Mouse (Mus musculus) kidney, adult 2 months (tissue): ENCODE measurements at regions not wholly inside any gene's neighbourhood (a gene's known extent, or its start where the extent isn't known, plus 50 kb on each side); places are given as distances from the start of the nearest gene placed in this dataset.

Experiments used
- DNase-seq: peaks from one replicate; pipeline ENCODE4 v3.0.0; 2021
- H3K27ac ChIP-seq: fragments of 200-500 bp; 2 replicates; pipeline ENCODE4 v1.5.1; 2012; ENCODE audit warnings: low read depth, low read length, control low read depth, inconsistent platforms; ENCODE audit not compliant: insufficient read depth
- H3K27me3 ChIP-seq: fragments of 200-500 bp; replicated peaks from 2 replicates; pipeline ENCODE4 v1.6.1; 2012; ENCODE audit warnings: mild to moderate bottlenecking, moderate library complexity, low read length, inconsistent platforms; ENCODE audit not compliant: control insufficient read depth, insufficient read depth
- H3K36me3 ChIP-seq: fragments of 200-500 bp; 2 replicates; pipeline ENCODE4 v1.6.1; 2012; ENCODE audit warnings: mild to moderate bottlenecking, moderate library complexity, low read length, inconsistent platforms; ENCODE audit not compliant: control insufficient read depth, insufficient read depth
- H3K4me1 ChIP-seq: fragments of 200-500 bp; 2 replicates; pipeline ENCODE4 v1.6.1; 2011; ENCODE audit warnings: low read length; ENCODE audit not compliant: control insufficient read depth, insufficient read depth
- H3K4me3 ChIP-seq: fragments of 200-500 bp; 2 replicates; pipeline ENCODE4 v1.5.1; 2011; ENCODE audit warnings: mild to moderate bottlenecking, low read depth, low read length, control low read depth; ENCODE audit not compliant: insufficient read depth
- CTCF ChIP-seq: fragments of 200-500 bp; conservative IDR thresholded peaks from 2 replicates; pipeline ENCODE4 v1.5.1; 2011; ENCODE audit warnings: low read depth, mild to moderate bottlenecking, control low read depth, low read length, moderate library complexity, mixed read lengths; ENCODE audit not compliant: insufficient read depth, insufficient read length
- POLR2A ChIP-seq: fragments of 200-500 bp; IDR thresholded peaks from one replicate; pipeline ENCODE4 v1.6.1; 2011; ENCODE audit warnings: low read depth, low read length, control low read depth
- WGBS: fragments of 180-500 bp; shearing (Covaris S2); methylation state at CpG from one replicate; pipeline ENCODE4 v1.1.7; 2018; 5-methylcytosine and 5-hydroxymethylcytosine counted together

GRCm38 (mm10) chr7:129784966-129785365, 193.3 kb downstream of the Wdr11 start:
- WGBS = 94% methylated on average over 4 of the region's 4 CpGs
- no peaks in the 10 kb centered on the region for H3K36me3 ChIP-seq
- H3K27ac ChIP-seq = no peak overlapping the region
- no peak overlapping the region for H3K4me3 ChIP-seq
- DNase-seq = no peak
- no peaks in the 10 kb centered on the region for H3K4me1 ChIP-seq
- TF ChIP-seq POLR2A (no peak), CTCF (no peak)
- H3K27me3 ChIP-seq = no peaks in the 10 kb centered on the region

- 68% methylated on average over 2 of the region's 2 CpGs for WGBS
- H3K36me3 ChIP-seq = no peaks in the 10 kb centered on the region
- TF ChIP-seq POLR2A (no peak), CTCF (no peak)
- H3K27ac ChIP-seq = no peak overlapping the region
- H3K4me3 ChIP-seq = no peak overlapping the region
- H3K27me3 ChIP-seq = no peaks in the 10 kb centered on the region
- DNase-seq = no peak
- no peaks in the 10 kb centered on the region for H3K4me1 ChIP-seq
These were observed 195.3 kb downstream of the Wdr11 start for GRCm38 (mm10) chr7:129787011-129787410.

GRCm38 (mm10) chr7:129787736-129788135, 196.1 kb downstream of the Wdr11 start:
- Histone ChIP-seq H3K36me3 (no peaks in the 10 kb centered on the region), H3K4me3 (no peak overlapping the region), H3K27ac (no peak overlapping the region), H3K27me3 (no peaks in the 10 kb centered on the region; the same call in 1 of the 2 replicates), H3K4me1 (no peaks in the 10 kb centered on the region)
- 93% methylated on average over 2 of the region's 2 CpGs for WGBS
- DNase-seq = no peak
- TF ChIP-seq POLR2A (no peak), CTCF (no peak)

- H3K36me3 ChIP-seq = no peaks in the 10 kb centered on the region
- DNase-seq = no peak
- no peaks in the 10 kb centered on the region for H3K4me1 ChIP-seq
- no peak overlapping the region for H3K4me3 ChIP-seq
- WGBS = 63% methylated on average over 6 of the region's 6 CpGs
- H3K27ac ChIP-seq = no peak overlapping the region
- TF ChIP-seq CTCF (no peak), POLR2A (no peak)
- H3K27me3 ChIP-seq = no peaks in the 10 kb centered on the region; the same call in 1 of the 2 replicates
These were observed 197.8 kb downstream of the Wdr11 start for GRCm38 (mm10) chr7:129789461-129789860.

- WGBS = 73% methylated on average over 6 of the region's 6 CpGs
- TF ChIP-seq CTCF (no peak), POLR2A (no peak)
- Histone ChIP-seq H3K4me1 (no peaks in the 10 kb centered on the region), H3K27me3 (no peaks in the 10 kb centered on the region; the same call in 1 of the 2 replicates), H3K4me3 (no peak overlapping the region), H3K27ac (no peak overlapping the region), H3K36me3 (no peaks in the 10 kb centered on the region)
- peak; percentile 30 for DNase-seq
These were observed 199.2 kb downstream of the Wdr11 start for GRCm38 (mm10) chr7:129790590-129791449.

GRCm38 (mm10) chr7:129791450-129791820, 199.8 kb downstream of the Wdr11 start:
- WGBS = 66% methylated on average over 6 of the region's 6 CpGs
- Histone ChIP-seq H3K4me1 (no peaks in the 10 kb centered on the region), H3K36me3 (no peaks in the 10 kb centered on the region), H3K27me3 (no peaks in the 10 kb centered on the region; the same call in 1 of the 2 replicates), H3K27ac (no peak overlapping the region), H3K4me3 (no peak overlapping the region)
- DNase-seq = no peak
- TF ChIP-seq POLR2A = no peak
- TF ChIP-seq CTCF = no peak

- no peaks in the 10 kb centered on the region for H3K4me1 ChIP-seq
- no peak overlapping the region for H3K4me3 ChIP-seq
- H3K27me3 ChIP-seq = no peaks in the 10 kb centered on the region; the same call in 1 of the 2 replicates
- no peak for DNase-seq
- WGBS = 84% methylated on average over 2 of the region's 2 CpGs
- no peaks in the 10 kb centered on the region for H3K36me3 ChIP-seq
- TF ChIP-seq POLR2A = no peak
- TF ChIP-seq CTCF = no peak
- no peak overlapping the region for H3K27ac ChIP-seq
These were observed 202.1 kb downstream of the Wdr11 start for GRCm38 (mm10) chr7:129793733-129794132.
